Mouse (Mus musculus) forebrain, embryonic 10.5 days (tissue): ENCODE data around the gene Thap8. TPM values are rescaled to one million over a fixed set of nuclear protein-coding genes. Genes with fewer than 3 reads are reported as not detected.

Source experiments
- DNase-seq: peaks from one replicate; pipeline ENCODE4 v3.0.0-alpha.2; 2017; ENCODE audit warnings: low spot score; ENCODE audit errors: extremely low spot score
- H3K27ac ChIP-seq: fragments of 300-500 bp; sonication (generic); 2 replicates; pipeline ENCODE4 v1.5.1; 2016; ENCODE audit warnings: mild to moderate bottlenecking
- H3K27me3 ChIP-seq: fragments of 300-500 bp; sonication (generic); 2 replicates; pipeline ENCODE4 v1.6.1; 2016; ENCODE audit warnings: mild to moderate bottlenecking; ENCODE audit not compliant: poor library complexity, severe bottlenecking
- H3K36me3 ChIP-seq: fragments of 300-500 bp; sonication (generic); replicated peaks from 2 replicates; pipeline ENCODE4 v1.6.1; 2016; ENCODE audit warnings: mild to moderate bottlenecking, moderate library complexity
- H3K4me1 ChIP-seq: fragments of 300-500 bp; sonication (generic); 2 replicates; pipeline ENCODE4 v1.6.1; 2016
- H3K4me3 ChIP-seq: fragments of 300-500 bp; sonication (generic); 2 replicates; pipeline ENCODE4 v1.5.1; 2016; ENCODE audit warnings: mild to moderate bottlenecking, moderate library complexity
- H3K9me3 ChIP-seq: fragments of 300-500 bp; sonication (generic); 2 replicates; pipeline ENCODE4 v1.6.1; 2016; ENCODE audit warnings: mild to moderate bottlenecking, moderate library complexity
- WGBS: fragments of 180-500 bp; shearing (Covaris S2); methylation state at CpG from one replicate; pipeline ENCODE4 v1.1.7; 2016; 5-methylcytosine and 5-hydroxymethylcytosine counted together
- polyA plus RNA-seq: library from polyadenylated mRNA; unstranded; fragments of >200 nt; fragmentation: Nextera tagmentation; extraction: Ambion mirVana; gene quantifications from 2 replicates; pipeline ENCODE4 v1.2.1, GENCODE M21; 2016

Thap8 gene
- polyA plus RNA-seq, 1 experiment from 2014 or later, result 0.48 TPM

DNA sequence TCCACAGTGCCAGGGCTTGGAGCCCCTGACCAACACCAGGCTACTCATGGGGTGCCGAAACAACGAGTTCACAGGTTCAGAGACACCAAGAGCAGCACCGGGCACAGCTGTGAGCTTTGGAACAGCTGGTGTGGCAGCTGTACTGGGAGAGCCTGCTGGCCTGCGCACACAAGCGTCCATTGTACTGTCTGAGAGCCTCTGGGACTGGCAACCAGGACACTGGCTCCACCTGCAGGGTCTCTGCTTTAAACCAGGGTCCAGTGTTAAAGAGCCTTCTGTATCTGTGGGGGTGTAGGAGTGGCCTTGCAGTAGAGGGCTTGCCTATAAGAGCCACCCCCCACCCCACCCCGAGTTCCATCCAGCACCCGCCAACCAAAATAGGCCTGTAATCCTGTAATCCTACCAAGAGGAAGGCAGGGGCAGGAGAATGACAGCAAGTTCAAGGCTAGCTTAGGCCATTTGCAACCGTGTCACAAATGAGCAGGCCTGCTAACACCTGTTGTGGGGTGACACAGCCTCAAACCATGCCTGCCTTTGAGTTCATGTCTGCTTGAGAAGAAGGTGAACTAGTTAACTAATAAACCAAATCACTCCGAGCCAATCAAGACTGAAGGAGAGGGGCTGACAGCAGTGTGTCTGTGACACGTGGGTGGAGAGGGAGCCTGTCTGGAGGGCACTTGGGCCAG lies 10.0 kb downstream of the Thap8 start:
- Histone ChIP-seq H3K36me3 (peaks cover 22% of the 10 kb centered on the region), H3K9me3 (no peaks in the 10 kb centered on the region), H3K27me3 (peaks cover 13% of the 10 kb centered on the region; the same call in 1 of the 2 replicates), H3K4me1 (peaks cover 39% of the 10 kb centered on the region), H3K4me3 (peak overlapping the region; percentile 22; the same call in 1 of the 2 replicates), H3K27ac (peak overlapping the region; percentile 65)
- DNase-seq, result no peak
- 48% methylated on average over 10 of the region's 10 CpGs for WGBS

- Histone ChIP-seq H3K27me3 (peaks cover 13% of the 10 kb centered on the region; the same call in 1 of the 2 replicates), H3K27ac (peak within 1 kb of the TSS; percentile 94), H3K36me3 (peaks cover 38% of the 10 kb centered on the region), H3K4me3 (peak within 1 kb of the TSS; percentile 93), H3K4me1 (peaks cover 38% of the 10 kb centered on the region), H3K9me3 (no peaks in the 10 kb centered on the region)
- peak; percentile 81 for DNase-seq
- WGBS, result 7% methylated on average over 35 of the region's 35 CpGs
Observed at GRCm38 (mm10) chr7:30291215-30292131, 11.6 kb downstream of the Thap8 start, which contains the start of gene Clip3. TSS of gene Clip3 (plus strand) at chr7:30291728.

DNA sequence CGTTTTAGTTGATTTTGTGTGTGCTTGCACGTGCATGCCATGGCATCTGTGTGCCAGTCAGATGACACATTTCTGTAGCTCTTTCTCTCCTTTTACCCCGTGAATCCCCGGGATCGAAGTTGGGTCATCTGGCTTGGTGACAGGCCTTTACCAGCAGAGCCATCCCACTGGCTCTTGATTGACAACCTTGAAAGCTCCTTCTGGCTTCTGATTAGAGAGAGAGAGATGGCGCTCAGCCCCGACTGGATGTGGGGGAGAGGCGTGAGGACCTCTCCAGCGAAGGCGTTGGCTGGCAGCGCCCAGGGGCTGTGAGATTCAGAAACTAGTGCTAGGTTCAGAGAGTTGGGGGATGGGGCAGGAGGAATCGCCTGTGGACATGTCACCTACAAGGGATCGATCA lies 13.9 kb downstream of the Thap8 start:
- Histone ChIP-seq H3K27ac (no peak overlapping the region), H3K36me3 (peaks cover 61% of the 10 kb centered on the region), H3K4me3 (no peak overlapping the region), H3K4me1 (peaks cover 33% of the 10 kb centered on the region), H3K9me3 (no peaks in the 10 kb centered on the region), H3K27me3 (peaks cover 9% of the 10 kb centered on the region; the same call in 1 of the 2 replicates)
- no peak for DNase-seq
- WGBS, result 90% methylated on average over 13 of the region's 13 CpGs

DNA sequence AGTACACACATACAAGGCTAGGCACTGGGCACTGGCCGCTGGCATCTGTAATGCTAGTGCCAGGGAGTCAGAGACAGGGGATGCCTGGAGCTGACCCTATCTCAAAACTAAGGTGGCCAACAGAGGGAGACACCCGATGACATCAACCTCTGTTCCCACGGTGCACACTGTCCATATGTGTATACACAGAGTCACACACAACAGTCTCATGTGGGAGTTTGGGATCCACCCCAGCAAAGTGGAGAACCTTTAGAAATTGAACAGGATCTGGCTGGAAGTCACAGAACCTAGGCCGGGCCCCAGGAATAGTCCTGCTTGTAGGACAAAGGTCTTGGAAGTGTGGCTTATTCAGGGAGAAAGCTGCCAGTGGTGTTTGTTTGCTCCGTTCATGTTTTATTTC lies 14.4 kb downstream of the Thap8 start:
- peaks cover 4% of the 10 kb centered on the region; the same call in 1 of the 2 replicates for H3K27me3 ChIP-seq
- peaks cover 31% of the 10 kb centered on the region for H3K4me1 ChIP-seq
- no peaks in the 10 kb centered on the region for H3K9me3 ChIP-seq
- H3K4me3 ChIP-seq, result no peak overlapping the region
- WGBS, result 94% methylated on average over 5 of the region's 5 CpGs
- DNase-seq, result no peak
- H3K27ac ChIP-seq, result no peak overlapping the region
- H3K36me3 ChIP-seq, result peaks cover 66% of the 10 kb centered on the region

DNA sequence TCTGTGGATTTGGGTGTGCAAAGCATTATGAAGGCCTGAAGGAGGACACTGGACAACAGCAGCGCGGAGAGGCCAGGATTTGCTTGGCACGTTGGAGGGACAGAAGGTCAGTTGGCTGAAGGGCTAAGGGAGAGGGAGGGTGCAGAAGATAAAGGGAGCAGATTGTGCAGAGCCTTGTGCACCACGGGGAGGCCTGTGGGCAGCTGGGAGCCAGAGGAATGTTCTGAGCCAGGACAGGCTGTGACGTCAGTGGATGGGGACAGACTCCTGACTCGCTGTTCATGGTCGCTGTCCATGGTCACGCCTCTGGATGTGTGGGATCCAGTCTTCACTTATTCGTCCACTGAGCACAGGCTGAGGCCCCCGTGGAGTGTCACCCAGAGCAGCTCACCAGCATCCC lies 15.2 kb downstream of the Thap8 start:
- Histone ChIP-seq H3K9me3 (no peaks in the 10 kb centered on the region), H3K27ac (no peak overlapping the region), H3K27me3 (0 out of 2 replicates have a peak, but pooled peaks cover 3% of the 10 kb centered on the region), H3K4me3 (no peak overlapping the region), H3K36me3 (peaks cover 74% of the 10 kb centered on the region), H3K4me1 (peaks cover 24% of the 10 kb centered on the region)
- WGBS, result 78% methylated on average over 10 of the region's 10 CpGs
- no peak for DNase-seq

GRCm38 (mm10) chr7:30296816-30297215 lies 16.9 kb downstream of the Thap8 start:
- H3K27ac ChIP-seq, result no peak overlapping the region
- WGBS, result 92% methylated on average over 15 of the region's 15 CpGs
- no peak for DNase-seq
- H3K4me3 ChIP-seq, result no peak overlapping the region
- H3K4me1 ChIP-seq, result peaks cover 12% of the 10 kb centered on the region
- no peaks in the 10 kb centered on the region for H3K9me3 ChIP-seq
- H3K27me3 ChIP-seq, result no peaks in the 10 kb centered on the region
- H3K36me3 ChIP-seq, result peaks cover 89% of the 10 kb centered on the region

- Histone ChIP-seq H3K36me3 (peaks cover 93% of the 10 kb centered on the region), H3K4me1 (peaks cover 7% of the 10 kb centered on the region), H3K27me3 (no peaks in the 10 kb centered on the region), H3K9me3 (no peaks in the 10 kb centered on the region), H3K4me3 (no peak overlapping the region), H3K27ac (no peak overlapping the region)
- no peak for DNase-seq
- WGBS, result 85% methylated on average over 16 of the region's 16 CpGs
Observed at GRCm38 (mm10) chr7:30297266-30297665, 17.4 kb downstream of the Thap8 start.

DNA sequence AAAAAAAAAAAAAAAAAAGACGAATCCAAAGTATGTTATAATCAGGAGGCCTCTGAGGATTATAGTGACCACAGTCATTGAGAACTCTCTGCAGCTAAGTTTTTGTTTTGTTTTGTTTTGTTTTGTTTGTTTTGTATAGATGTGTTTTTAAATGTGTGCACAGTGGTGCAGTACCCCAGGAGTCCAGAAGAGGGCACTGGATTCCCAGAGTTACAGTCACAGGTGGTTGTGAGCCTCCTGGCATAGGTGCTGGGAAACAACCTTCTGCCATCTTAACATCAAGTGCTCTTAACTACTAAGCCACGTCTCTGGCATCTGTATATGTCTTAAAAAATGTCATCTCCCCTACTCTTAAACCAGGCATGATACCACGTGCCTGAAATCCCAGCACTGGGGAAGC lies 21.0 kb downstream of the Thap8 start:
- Histone ChIP-seq H3K4me1 (no peaks in the 10 kb centered on the region), H3K27ac (no peak overlapping the region), H3K9me3 (no peaks in the 10 kb centered on the region), H3K4me3 (no peak overlapping the region), H3K27me3 (no peaks in the 10 kb centered on the region), H3K36me3 (peaks cover 90% of the 10 kb centered on the region)
- WGBS, result 46% methylated on average over 3 of the region's 3 CpGs
- DNase-seq, result peak; percentile 34

- WGBS, result 93% methylated on average over 16 of the region's 16 CpGs
- peaks cover 67% of the 10 kb centered on the region for H3K36me3 ChIP-seq
Observed at GRCm38 (mm10) chr7:30306083-30306779, 26.3 kb downstream of the Thap8 start.

DNA sequence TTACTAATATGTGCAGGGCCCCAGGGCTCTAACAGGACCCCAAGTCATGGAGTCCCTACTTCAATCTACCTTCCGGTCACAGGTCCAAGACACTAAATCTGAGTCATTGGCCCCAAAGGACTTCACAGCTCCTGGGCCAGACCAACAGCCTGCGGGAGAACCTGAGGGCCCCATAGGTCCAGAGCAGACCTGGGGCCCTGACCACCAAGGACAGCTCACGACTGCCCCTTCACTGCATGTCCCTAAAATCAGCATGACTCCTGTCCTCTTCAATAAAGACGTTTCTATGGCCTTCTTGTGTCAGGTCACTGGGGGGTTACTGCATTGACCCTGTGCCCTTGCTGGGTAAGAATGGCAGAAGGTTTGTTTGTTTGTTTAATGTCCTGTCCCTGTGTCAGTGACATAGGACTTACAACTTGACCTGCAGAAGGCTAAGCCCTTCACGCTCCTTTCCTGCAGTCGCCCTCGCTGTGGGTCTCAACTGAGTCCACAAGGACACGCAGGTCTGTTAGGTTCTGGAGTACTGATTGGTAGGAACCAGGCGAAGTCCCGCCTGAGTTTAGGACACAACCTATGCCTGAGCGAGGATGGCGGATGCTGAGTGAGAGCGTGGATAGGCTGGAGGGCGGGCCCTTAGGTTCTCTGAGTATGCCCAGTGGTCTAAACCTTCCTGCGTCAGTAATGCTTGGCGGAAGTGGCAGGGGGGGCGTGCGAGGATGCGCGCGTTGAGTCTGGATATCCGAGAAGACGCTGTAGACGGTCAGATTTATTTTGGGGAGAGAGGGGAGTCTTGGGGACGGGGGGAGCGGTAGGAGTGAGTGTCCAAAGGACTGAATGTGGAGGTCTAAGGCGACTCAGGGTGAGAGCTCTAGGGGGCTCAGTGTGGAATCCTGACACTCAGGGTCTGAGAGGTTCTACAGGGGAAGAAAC lies 28.4 kb downstream of the Thap8 start, which contains the start of gene Alkbh6:
Gene Alkbh6, plus strand, starts transcription at position 642 of the 930 bp plus-strand sequence.
- H3K27me3 ChIP-seq, result no peaks in the 10 kb centered on the region
- WGBS, result 4% methylated on average over 27 of the region's 27 CpGs
- no peaks in the 10 kb centered on the region for H3K9me3 ChIP-seq
- peak within 1 kb of the TSS; percentile 66 for H3K4me3 ChIP-seq
- H3K4me1 ChIP-seq, result peaks cover 25% of the 10 kb centered on the region
- H3K27ac ChIP-seq, result peak within 1 kb of the TSS; percentile 75
- H3K36me3 ChIP-seq, result peaks cover 66% of the 10 kb centered on the region
- peak; percentile 92 for DNase-seq

More at GRCm38 (mm10) chr7:30306083-30306779, 26.3 kb downstream of the Thap8 start:
- H3K9me3 ChIP-seq, result no peaks in the 10 kb centered on the region
- no peak overlapping the region for H3K27ac ChIP-seq
- no peak overlapping the region for H3K4me3 ChIP-seq
- no peak for DNase-seq
- H3K4me1 ChIP-seq, result peaks cover 24% of the 10 kb centered on the region
- H3K27me3 ChIP-seq, result no peaks in the 10 kb centered on the region

- no peaks in the 10 kb centered on the region for H3K27me3 ChIP-seq
- peaks cover 37% of the 10 kb centered on the region for H3K4me1 ChIP-seq
- peak overlapping the region; percentile 66 for H3K4me3 ChIP-seq
- WGBS, result 65% methylated on average over 15 of the region's 15 CpGs
- no peak for DNase-seq
- peak overlapping the region; percentile 75 for H3K27ac ChIP-seq
- H3K9me3 ChIP-seq, result no peaks in the 10 kb centered on the region
- peaks cover 66% of the 10 kb centered on the region for H3K36me3 ChIP-seq
Observed at GRCm38 (mm10) chr7:30309395-30310129, 29.7 kb downstream of the Thap8 start.
